Mouse (Mus musculus): Measurements from ENCODE around the gene Trak1. TPM values are rescaled to one million over a fixed set of nuclear protein-coding genes. Genes with fewer than 3 reads are reported as not detected.

Trak1 gene
- total RNA-seq (2021), result 100 to 1,000 TPM; 323 to 335 TPM
- long read RNA-seq, experiment 1, full-length matches to known transcripts, result 68 of 163 reads
- long read RNA-seq, experiment 1, partial matches to known transcripts, result 64 of 163 reads
- long read RNA-seq, experiment 1, other reads (novel, unspliced or antisense), result 31 of 163 reads
- long read RNA-seq, experiment 2, full-length matches to known transcripts, result 67 of 154 reads
- long read RNA-seq, experiment 2, partial matches to known transcripts, result 45 of 154 reads
- long read RNA-seq, experiment 2, other reads (novel, unspliced or antisense), result 42 of 154 reads

DNA sequence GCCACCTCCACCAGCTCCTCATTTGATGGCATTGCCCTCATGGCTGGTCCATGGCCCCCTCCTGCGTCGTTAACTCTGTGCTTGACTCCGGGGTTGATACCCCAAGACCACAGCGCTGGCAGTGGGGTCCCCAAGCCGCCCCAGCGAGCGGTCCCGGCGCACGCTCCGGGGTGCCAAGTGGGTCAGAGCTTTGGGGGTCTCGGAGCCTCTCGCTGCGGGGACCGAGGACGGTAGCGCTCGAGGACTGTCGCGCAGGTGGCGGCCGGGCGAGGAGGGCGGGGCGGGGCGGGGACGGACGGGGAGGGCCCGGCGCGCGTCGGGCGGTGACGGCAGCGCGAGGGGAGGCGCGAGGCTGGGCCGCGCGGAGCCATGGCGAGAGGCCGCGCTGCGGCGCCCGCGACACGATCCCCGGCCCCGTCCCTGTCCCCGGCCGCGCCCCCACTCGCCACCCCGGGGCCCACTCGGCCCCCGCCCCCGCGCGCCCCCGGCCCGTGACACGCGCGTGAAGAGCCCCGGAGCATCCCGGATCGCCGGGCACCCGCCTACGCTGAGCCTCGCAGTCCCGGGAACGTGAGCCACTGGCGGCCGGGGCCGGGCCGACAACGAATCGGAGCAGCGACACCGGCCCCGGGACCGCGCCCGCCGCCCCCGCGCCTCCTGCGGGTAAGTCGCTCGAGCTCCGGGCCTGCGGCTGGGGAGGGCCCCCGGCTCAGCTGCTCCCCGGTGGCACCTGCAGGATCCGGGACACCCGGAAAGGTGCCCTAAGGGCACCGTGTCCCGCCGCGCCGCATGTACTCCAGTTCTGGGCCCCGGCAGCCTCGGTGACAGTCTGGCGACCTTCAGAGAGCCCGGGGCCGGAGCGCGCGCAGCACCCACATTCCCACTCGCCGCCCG lies at the start of gene Trak1:
TSS of gene Trak1 (plus strand) at position 332 of the 894 bp plus-strand sequence.
- DNase-seq, result peak; percentile 78 to 89

DNA sequence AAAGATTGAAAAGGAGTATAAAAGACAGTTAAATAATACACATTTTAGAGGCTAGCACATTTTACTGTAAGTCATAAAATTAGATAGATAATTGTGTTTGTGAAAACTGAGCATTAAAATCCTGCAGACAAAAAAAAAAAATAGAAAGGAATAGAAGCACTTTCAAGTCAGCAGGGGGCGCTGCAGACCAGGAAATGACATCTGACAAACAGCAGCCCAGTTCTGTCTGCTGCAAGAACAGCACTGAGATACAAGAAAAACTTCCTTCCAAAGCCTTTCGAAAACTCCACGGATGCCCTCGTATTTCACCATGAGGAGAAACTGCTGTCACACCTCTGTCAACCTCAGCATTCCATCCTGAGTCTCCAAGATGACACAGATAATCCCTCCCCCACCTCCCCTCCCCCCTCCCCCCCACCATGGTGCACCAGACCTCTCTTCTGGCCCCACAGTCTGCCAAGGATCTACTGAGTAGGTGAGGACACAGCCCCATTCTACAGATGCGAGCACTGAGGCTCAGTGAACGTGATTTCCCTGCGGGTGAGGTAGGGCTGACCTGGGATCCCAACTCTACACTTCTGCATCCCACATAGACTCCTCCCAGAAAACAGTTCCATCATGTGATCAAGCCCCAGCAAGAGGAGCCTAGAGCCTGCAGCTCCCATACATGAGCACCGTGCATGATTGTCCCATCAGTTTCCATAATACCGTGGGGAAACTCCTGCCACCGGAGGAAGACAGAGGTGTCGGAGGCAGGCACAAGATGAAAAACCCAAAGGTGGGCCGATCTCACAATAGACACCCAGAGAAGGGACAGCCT lies 49.1 kb upstream of the Trak1 start:
- intact Hi-C loops (cut with DNase I), result loop anchor here (1.0 to 5.0 kb wide), 5 partner anchors 126 to 429 kb away; no protein-coding TSS in a partner anchor
- peak; percentile 88 to 92 for DNase-seq

More for the DNA sequence above, at the start of gene Trak1:
- intact Hi-C loops (cut with DNase I), result loop anchor here (1.0 to 5.0 kb wide), 3 partner anchors 17 to 75 kb away; no protein-coding TSS in a partner anchor

DNA sequence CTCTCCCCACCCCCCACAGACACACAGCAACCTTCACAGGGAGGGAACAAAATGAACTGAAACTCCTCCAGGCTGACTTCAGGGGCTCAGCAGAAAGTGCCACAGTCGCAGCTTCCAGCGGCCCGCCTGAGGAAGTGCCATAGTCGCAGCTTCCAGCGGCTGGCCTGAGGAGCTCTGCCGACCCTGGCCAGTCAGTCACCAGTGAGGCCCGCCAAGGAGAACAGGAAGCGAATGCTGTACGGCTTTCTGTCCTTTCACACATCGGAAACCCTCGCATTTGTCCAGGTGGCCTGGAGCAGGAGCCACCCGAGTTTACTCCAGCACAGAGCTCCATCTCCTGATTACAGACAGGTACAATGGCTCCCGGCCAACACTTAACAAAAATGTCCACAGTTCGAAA lies 47.5 kb upstream of the Trak1 start:
- intact Hi-C loops (cut with DNase I), result loop anchor here (5.0 kb wide), 3 partner anchors 197 to 427 kb away; no protein-coding TSS in a partner anchor
- peak in 1 of 2 experiments; percentile 29 for DNase-seq

DNA sequence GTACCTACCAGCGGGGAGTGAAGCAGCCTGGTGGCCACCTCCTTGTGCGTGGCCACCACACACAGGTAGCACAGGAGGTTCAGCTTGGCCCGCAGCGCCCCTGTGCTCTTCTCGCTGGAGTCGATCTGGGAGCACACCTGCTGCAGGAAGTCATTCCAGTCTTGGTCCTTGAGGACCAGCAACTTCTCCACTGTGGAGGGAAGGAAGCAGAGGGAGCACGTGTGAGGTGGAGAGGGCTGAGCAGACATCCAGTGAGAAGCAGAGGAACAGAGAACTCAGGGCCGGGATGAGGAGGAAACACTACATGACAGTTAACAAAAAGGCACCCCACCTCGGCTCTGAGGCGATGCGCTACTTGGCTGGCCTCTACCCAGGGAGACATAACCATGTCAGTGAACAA lies 46.4 kb upstream of the Trak1 start:
- intact Hi-C loops (cut with DNase I), result no loop called here
- DNase-seq, result no peak

DNA sequence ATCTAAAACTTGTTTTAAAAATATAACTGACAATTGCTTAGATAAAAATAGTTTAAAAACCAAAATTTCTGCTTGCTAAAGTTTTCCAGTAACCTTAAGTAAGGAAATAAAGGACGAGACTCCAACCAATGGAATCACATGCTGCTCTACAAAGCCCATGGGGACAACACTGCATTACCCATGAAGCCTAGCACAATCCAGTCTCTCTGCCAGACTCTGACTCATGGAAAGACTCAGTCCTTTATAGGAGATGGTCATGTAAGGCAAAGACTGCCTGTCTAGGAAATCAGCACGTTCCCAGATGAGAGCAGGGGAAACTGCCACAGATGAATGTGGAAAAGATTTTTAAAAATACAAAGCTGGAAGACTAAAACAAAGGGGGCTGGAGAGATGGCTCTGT lies 43.3 kb upstream of the Trak1 start:
- intact Hi-C loops (cut with DNase I), result no loop called here
- DNase-seq, result peak in 1 of 2 experiments; percentile 54

DNA sequence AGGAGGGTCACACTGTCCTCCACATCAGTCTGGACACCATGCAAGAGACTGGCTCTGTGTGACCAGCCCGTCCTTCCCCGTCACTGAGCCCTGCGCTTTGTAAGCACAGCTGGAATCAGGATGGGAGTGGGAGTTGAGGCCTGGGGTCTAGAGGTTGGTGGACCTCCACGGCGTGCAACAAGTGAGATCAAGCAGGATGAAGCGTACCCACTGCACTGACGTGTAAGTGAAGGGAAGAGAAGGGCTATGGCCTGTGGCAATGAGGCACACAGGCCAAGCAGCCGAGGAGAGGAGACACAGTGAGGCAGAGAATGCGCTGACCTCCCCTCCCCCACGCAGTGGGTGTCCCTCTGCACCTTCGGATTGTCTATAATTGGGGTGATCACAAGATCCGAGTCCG lies 42.5 kb upstream of the Trak1 start:
- DNase-seq, result no peak

DNA sequence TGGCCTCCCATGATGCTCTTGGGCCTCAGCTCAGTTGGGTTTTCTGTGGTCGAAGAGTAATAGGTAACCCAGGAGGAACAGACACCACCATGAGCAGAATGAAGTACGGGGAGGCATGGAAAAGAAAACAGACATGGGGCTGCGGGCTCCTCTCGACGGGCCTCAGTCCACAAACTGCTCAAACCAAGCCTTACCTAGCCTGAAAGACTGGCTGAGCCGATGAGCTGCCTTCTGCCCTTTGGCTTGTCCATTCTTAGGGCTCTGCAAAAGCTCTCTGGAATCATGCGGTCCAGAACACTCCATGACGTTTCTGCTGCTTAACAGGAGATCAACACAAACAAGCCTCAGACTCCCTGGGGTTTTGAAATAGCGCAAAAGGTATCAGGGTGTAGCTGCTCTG lies 40.2 kb upstream of the Trak1 start:
- intact Hi-C loops (cut with DNase I), result no loop called here
- DNase-seq, result no peak

More for the DNA sequence above, 42.5 kb upstream of the Trak1 start:
- intact Hi-C loops (cut with DNase I), result no loop called here

DNA sequence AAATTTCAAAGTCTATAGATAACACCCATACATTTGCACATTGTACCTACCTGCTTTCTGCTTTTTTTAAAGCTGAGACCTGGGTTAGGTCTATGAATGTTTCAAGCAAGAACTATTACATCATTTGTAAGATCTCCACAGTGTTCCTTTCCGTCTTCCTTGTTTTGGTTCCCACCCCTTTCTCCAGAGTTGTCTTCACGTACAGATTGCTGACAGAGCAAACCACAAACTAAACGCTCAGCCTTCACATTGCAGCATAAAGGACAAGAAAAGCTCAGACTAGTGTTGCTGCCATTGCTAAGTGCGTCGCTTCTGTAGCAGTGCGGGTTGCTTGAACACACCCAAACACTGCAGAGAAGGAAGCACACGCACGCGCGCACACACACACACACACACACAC lies 32.0 kb upstream of the Trak1 start:
- intact Hi-C loops (cut with DNase I), result no loop called here
- no peak for DNase-seq

DNA sequence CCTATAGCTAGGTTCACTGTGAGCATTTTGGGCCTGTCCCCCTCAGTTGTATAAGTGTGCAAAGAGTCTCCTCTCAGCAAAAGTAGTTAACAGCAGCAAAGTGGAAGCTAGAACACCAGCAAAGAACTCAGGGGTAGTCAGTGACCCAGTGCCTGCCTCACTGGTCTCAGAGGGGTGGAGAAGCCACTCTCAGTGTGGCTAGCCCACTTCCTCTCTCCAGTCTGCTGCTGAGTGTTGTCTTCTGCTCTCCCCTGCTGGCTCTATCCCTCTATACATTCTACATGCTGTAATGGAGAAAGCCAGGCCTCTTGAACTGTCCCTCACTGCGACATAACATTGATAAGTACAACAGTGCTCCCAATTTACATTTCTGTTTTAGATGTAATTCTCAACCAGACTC lies 26.2 kb upstream of the Trak1 start:
- intact Hi-C loops (cut with DNase I), result no loop called here
- DNase-seq, result no peak

DNA sequence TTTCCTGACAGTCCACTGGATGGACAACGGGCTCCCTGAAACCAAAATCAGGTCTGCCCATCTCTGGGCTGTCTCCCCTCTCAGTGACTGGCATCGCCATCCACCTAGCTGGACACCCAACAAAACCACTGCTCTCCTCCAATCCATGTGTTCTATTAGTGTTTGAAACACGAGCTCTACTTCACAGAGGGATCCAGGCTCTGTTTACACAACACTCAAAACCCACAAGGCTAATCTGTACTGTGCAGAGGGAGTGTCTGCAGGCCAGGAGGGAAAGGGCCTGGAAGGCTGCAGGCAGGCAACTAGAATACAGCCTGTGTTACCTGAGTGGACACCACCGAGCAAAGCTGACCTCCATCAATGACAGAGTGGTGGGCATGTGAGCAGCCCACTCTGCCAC lies 25.7 kb upstream of the Trak1 start:
- no peak for DNase-seq
- intact Hi-C loops (cut with DNase I), result no loop called here

DNA sequence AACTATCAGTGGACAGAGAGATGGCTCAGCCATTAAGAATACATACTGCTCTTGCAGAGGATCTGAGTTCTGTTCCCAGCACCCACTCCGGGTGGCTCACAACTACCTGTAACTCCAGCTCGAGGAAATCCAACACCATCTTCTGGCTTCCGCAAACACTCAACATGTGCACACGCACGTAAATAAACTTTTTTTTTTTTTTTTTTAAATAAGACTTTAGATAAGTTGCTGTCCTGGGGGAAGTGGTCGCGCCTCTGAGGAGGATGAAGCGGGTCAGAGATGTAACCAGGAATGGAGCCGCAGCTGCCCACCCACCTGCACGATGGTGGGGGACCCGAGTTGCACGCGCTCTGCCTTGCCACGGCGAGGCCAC lies 20.6 kb upstream of the Trak1 start:
- intact Hi-C loops (cut with DNase I), result no loop called here
- no peak for DNase-seq

DNA sequence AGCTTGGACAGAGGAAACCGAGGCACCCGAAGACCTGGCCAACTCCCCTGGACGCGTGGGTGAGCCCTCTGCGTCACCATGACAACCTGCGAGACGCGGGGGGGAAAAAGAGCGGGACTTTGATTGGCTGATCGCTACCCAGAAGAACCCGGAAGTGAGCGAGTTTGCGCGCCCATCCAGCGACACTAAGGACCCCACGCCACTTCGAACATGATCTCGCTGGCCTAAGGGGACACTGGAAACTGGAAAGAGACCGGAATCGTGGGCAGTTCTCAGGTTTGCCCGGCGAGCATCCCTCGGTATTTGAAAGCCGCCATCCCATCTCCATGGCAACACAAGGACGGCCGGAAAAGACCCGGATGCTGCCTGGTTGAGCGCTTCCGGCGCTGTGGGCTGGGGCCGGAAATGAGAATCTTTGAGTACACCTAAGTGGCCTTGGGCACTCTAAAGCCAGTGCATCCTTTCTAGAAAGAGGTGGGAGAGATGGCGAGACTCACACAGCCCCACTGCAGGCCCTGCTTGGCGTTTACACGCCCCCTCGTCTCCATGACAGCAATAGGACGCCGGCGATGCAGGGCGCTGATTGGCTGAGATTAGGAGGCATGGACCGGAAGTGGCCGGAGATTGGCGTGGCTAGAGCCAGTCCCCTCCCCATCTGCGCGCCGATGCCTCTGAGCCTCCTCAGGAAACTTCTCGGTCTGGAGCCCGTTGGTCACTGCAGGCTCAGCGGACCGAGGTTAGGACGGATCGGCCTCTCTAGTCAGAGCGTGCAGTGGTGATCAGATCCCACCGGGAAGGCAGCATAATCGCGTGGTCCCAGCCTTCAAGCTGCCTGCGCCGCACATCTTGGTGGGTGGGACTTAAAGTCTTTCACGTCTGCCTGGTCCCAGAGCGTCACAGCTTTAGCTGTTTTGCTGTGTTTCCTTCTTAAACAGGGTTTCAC lies 19.9 kb upstream of the Trak1 start, which contains the start of gene Ulk4:
TSS of gene Ulk4 (minus strand) at position 80 of the 943 bp plus-strand sequence.
- intact Hi-C loops (cut with DNase I), result no loop called here
- peak; percentile 89 to 92 for DNase-seq

DNA sequence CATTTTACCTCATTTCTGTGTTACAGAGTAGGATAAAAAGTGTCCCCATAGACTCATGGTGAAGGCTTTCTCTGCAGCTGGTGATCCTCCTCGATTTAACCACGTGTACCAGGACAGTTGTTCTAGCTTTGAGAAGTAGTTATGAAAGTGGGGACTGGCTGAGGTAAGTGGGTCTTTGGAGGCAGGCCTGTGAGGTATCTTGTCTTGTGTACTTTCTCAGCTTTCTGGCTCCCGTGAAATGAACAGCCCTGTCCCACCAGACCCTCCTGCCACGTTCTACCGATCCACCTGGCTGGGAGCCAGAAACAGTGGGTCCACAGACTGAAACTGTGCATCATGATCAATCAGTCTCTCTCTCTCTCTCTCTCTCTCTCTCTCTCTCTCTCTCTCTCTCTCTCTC lies 18.1 kb upstream of the Trak1 start:
- intact Hi-C loops (cut with DNase I), result no loop called here
- no peak for DNase-seq

DNA sequence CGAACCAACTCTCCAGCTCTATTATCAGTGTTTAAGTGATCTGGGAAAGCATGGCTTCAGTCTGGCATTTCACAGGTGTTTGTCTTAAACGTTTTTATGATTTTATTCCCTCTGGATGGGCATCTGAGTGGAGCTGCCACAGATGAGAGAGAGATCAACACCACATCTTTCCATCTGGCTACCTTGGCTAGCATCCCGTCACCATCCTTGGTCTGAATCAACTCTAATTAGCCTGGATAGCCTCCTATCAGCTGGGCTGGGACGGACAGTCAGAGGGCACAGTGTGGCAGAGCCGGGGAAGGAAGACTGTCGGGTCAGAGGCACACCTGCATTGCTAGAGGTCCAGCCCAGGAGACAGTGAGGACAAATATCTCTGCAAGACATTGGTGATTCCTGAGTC lies 15.4 kb upstream of the Trak1 start:
- intact Hi-C loops (cut with DNase I), result loop anchor here (2.0 to 5.0 kb wide), 2 partner anchors 93 to 170 kb away; no protein-coding TSS in a partner anchor
- no peak for DNase-seq

DNA sequence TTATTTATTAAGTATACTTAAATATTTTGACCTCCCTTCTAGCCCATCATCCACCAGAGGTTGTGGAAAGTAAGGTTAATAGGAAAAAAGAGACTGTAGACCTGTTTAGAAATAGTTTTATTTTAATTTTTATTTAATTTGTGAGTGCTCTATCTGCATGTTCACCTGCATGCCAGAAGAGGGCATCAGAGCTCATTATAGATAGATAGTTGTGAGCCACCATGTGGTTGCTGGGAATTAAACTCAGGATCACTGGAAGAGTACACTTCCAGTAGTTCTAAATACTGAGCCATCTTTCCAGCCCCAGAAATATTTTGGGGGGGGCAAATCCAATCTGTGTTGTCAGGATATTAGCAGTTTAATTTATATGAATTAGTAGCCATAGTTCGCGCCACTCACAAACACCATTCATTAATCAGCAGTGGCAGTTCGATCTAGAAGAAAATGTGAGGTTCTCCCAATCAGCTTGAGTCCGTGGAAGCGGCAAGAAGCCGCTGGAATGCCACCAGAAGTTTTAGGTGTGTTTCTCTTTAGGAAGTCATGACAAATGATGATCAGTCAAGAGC lies 13.6 kb upstream of the Trak1 start:
- DNase-seq, result no peak
- intact Hi-C loops (cut with DNase I), result loop anchor here (5.0 kb wide), 1 partner anchor 169 kb away; no protein-coding TSS in a partner anchor

DNA sequence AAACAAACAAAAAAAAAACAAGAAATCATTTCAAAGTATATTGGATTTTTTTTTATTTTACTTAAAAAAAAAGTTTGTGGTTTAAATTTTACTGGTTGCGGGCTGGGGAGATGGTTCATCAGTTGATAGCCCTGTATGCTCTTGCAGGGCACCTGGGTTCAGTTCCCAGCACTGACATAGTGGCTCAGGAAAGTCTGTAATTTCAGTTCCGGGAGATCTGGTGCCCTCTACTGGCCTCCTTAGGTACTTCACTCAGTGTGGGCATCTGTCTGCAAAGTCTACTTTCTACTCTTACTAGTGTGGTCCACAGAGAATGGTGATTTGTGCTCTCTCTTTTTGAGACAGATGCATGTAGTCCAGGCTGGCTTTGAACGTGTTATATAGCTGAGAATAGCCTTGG lies 12.9 kb upstream of the Trak1 start:
- intact Hi-C loops (cut with DNase I), result loop anchor here (5.0 kb wide), 1 partner anchor 168 kb away; no protein-coding TSS in a partner anchor
- peak in 1 of 2 experiments; percentile 50 for DNase-seq

DNA sequence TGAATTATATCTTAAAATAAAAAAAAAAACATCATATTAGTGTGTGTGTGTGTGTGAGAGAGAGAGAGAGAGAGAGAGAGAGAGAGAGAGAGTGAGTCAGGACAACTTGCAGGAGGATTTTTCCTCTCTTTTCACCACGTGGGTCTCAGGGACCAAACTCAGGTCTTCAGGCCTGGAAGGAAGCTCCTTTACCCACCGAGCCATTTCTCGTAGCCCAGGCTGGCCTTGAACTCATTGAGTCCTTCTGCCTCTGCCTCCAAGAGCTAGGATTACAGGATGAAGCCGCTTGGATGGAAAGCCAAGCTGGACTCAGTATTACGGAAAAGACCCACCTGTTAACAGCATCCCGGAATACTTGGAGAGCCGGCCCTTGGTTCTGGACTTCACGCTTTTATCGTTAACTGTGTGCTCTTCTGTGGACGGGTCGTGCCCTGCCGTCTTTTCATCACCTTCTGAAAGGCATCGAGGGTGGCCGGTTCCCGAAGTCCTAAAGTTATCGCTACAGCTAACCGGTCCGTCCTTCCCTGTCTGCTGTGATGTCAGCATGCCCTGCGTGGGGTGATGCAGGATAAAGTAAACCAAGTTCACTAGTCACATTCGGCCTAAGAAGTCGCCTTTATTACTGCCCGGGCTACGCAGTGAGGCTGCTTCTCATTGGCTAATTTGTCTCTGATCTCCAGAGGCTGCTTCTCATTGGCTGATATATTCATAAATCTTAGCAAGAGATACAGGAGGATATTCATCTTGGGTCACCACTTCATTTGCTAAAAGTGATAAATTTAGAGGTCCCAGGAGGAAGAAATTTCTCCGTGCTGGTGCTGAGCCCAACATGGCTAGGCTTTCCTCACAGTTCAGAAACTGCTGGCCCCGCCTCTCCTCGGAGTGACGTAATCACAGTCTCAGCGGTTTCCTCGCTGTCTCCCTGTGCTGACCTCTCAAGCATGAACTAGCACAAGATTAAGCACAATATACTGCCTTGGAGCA lies 11.7 kb upstream of the Trak1 start:
- intact Hi-C loops (cut with DNase I), result no loop called here
- peak; percentile 63 to 79 for DNase-seq
